Mouse (Mus musculus): Measurements from ENCODE around the gene Ccdc47. TPM values are rescaled to one million over a fixed set of nuclear protein-coding genes. Genes with fewer than 3 reads are reported as not detected.
"Not testable (repeated sequence)": the region's sequence is repeated elsewhere in the genome, so short reads cannot be mapped to it uniquely, and the experiment has no call there.

The Ccdc47 gene
- polyA plus RNA-seq, 1 experiment from 2014 or later: 41.9 TPM

DNA sequence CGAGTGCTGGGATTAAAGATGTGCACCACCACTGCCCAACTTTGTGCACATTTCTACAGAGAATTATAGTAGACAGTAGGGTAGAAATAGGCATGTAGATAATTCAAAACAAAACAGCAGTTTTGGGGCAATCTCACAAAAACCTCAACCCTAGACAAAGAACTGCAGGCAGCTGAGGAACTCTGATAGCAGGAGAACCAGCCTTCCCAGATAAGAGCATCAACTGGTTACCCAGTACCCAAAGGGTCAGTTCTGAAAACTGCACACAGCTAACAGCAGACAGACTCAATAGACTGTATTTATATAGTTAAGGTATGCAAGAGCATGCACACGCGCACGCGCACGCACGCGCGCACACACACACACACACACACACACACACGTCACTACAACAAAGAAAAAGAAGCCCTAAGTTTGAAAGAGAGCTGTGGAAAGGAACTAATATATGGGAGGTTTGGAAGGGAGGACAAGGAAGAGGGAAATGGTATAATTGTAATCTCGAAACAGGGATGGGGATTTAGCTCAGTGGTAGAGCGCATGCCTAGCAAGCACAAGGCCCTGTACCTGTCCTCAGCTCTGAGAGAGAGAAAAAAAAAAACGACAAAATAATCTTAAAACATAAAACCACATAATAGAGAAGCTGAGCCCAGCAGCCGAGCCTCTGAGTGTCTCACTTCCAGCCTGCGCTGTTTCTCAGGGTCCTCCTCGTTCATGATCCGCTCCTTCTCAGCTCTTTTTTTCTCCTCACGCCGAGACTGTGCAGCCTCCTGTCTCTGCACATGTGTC, 14.6 kb downstream of the Ccdc47 start:
- Histone ChIP-seq H3K9me3 (ENCODE audit: control insufficient read depth) (no peaks in the 10 kb centered on the region), H3K27ac (ENCODE audit: low read depth, low read length) (no peak overlapping the region), H3K36me3 (ENCODE audit: control insufficient read depth, insufficient read depth) (peaks cover 59% of the 10 kb centered on the region), H3K9ac (ENCODE audit: low read depth, low read length) (no peak overlapping the region), H3K4me1 (replicated peaks; ENCODE audit: control insufficient read depth, insufficient read depth, low read length) (no peaks in the 10 kb centered on the region), H3K4me3 (ENCODE audit: low read depth, low read length) (no peak overlapping the region), H3K4me2 (replicated peaks; ENCODE audit: low read depth) (no peak overlapping the region), H3K27me3 (replicated peaks; ENCODE audit: control insufficient read depth, insufficient read depth, low read length) (no peaks in the 10 kb centered on the region)
- ATAC-seq: no peak
- no peak for TF ChIP-seq CTCF (IDR thresholded peaks at IDR 0.05; ENCODE audit: low read depth)
- WGBS: 91% methylated on average over 19 of the region's 19 CpGs

DNA sequence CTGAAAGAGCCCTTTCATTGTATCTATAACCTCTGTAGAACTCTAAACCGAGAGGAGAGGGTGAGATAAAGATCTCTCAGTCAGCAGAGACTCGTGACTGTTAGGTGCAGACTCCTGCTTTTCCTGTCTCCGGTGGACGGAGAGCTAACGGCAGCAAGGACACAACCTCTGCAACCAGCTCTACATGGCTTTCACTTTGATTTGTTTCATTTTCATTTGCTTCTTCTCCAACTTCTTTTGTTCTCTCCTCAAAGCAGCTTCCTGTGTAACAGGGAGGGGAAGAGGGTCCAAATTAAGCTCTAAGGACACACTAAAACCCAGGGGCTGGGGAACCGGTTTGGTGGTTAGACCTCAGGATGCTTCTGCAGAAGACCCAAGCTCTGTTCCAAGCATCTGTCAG, 15.4 kb downstream of the Ccdc47 start:
- TF ChIP-seq CTCF (IDR thresholded peaks at IDR 0.05; ENCODE audit: low read depth): no peak
- no peak overlapping the region for H3K27ac ChIP-seq (ENCODE audit: low read depth, low read length)
- ATAC-seq: no peak
- no peaks in the 10 kb centered on the region for H3K9me3 ChIP-seq (ENCODE audit: control insufficient read depth)
- WGBS: 59% methylated on average over 6 of the region's 6 CpGs
- peaks cover 52% of the 10 kb centered on the region for H3K36me3 ChIP-seq (ENCODE audit: control insufficient read depth, insufficient read depth)
- H3K9ac ChIP-seq (ENCODE audit: low read depth, low read length): no peak overlapping the region
- H3K4me1 ChIP-seq (replicated peaks; ENCODE audit: control insufficient read depth, insufficient read depth, low read length): no peaks in the 10 kb centered on the region
- no peak overlapping the region for H3K4me3 ChIP-seq (ENCODE audit: low read depth, low read length)
- H3K27me3 ChIP-seq (replicated peaks; ENCODE audit: control insufficient read depth, insufficient read depth, low read length): no peaks in the 10 kb centered on the region
- H3K4me2 ChIP-seq (replicated peaks; ENCODE audit: low read depth): no peak overlapping the region

DNA sequence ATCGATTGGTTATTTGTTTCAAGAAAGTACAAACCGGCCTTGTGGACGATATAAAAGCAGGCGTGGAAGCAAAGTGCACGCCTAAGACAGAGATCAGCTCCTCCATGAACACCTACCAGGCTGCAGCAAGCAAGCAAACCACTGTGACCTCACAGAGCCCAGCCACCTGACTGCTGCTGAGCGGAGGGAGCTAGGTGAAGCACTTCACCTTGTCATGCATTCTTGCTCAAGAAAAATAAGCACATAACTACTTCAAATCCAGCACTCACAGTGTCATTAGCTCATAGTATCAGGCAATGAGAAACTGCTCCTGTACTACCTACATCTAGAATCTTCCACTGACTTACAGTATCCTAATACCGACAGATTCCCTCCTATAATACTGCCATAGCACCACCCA, 16.1 kb downstream of the Ccdc47 start:
- H3K27ac ChIP-seq (ENCODE audit: low read depth, low read length); ATAC-seq; H3K4me2 ChIP-seq (replicated peaks; ENCODE audit: low read depth); H3K4me1 ChIP-seq (replicated peaks; ENCODE audit: control insufficient read depth, insufficient read depth, low read length); H3K9ac ChIP-seq (ENCODE audit: low read depth, low read length); H3K27me3 ChIP-seq (replicated peaks; ENCODE audit: control insufficient read depth, insufficient read depth, low read length); H3K4me3 ChIP-seq (ENCODE audit: low read depth, low read length); H3K9me3 ChIP-seq (ENCODE audit: control insufficient read depth): not testable (repeated sequence)
- 90% methylated on average over 7 of the region's 7 CpGs for WGBS
- H3K36me3 ChIP-seq (ENCODE audit: control insufficient read depth, insufficient read depth): peaks cover 44% of the 10 kb centered on the region

DNA sequence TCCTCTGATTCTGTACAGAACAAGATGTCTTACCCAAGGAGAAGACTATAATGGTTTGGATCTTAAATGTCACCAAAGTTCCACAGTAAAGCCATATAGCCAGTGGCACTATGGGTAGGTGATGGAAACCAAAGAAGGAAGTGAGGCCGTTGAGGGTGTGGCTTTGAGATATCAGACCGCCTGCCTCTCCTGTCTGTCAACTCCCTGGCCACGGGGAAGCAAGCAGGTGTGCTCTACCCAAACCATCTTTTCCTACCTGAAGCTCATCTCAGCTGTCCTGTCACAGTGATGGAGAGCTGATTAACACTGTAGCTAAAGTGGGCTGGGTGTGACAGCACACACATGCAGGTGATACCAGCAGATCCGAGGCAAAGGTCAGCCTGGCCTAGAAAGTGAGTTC, 17.9 kb downstream of the Ccdc47 start:
- no peak overlapping the region for H3K4me2 ChIP-seq (replicated peaks; ENCODE audit: low read depth)
- no peaks in the 10 kb centered on the region for H3K4me1 ChIP-seq (replicated peaks; ENCODE audit: control insufficient read depth, insufficient read depth, low read length)
- no peak overlapping the region for H3K9ac ChIP-seq (ENCODE audit: low read depth, low read length)
- no peak overlapping the region for H3K4me3 ChIP-seq (ENCODE audit: low read depth, low read length)
- ATAC-seq: no peak
- no peaks in the 10 kb centered on the region for H3K27me3 ChIP-seq (replicated peaks; ENCODE audit: control insufficient read depth, insufficient read depth, low read length)
- H3K27ac ChIP-seq (ENCODE audit: low read depth, low read length): no peak overlapping the region
- no peaks in the 10 kb centered on the region for H3K9me3 ChIP-seq (ENCODE audit: control insufficient read depth)
- no peak for TF ChIP-seq CTCF (IDR thresholded peaks at IDR 0.05; ENCODE audit: low read depth)
- WGBS: 51% methylated on average over 4 of the region's 4 CpGs
- peaks cover 30% of the 10 kb centered on the region for H3K36me3 ChIP-seq (ENCODE audit: control insufficient read depth, insufficient read depth)

DNA sequence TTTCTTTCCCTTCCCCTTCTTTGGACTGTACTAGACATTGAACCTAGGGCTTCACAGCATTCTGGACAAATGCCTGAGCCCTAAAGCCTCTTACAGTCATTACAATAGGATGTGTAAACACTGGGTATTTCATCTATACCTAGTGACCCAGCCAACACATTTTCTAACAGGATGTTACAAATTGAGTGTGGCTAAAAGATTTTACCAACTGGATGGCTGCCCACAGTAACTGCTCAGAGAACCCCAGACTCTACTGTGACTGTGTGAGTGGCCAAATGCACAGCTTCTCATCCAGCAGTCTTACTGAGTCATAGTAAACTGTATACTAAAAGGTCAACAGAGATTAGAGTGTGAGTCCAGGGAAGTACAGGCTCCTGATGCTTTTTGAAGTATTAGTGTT, 20.8 kb downstream of the Ccdc47 start:
- no peak for TF ChIP-seq CTCF (IDR thresholded peaks at IDR 0.05; ENCODE audit: low read depth)
- H3K4me2 ChIP-seq (replicated peaks; ENCODE audit: low read depth): no peak overlapping the region
- H3K9ac ChIP-seq (ENCODE audit: low read depth, low read length): no peak overlapping the region
- H3K27ac ChIP-seq (ENCODE audit: low read depth, low read length): no peak overlapping the region
- no peak overlapping the region for H3K4me3 ChIP-seq (ENCODE audit: low read depth, low read length)
- H3K36me3 ChIP-seq (ENCODE audit: control insufficient read depth, insufficient read depth): peaks cover 6% of the 10 kb centered on the region; the same call in 1 of the 2 replicates
- H3K27me3 ChIP-seq (replicated peaks; ENCODE audit: control insufficient read depth, insufficient read depth, low read length): no peaks in the 10 kb centered on the region
- no peaks in the 10 kb centered on the region for H3K9me3 ChIP-seq (ENCODE audit: control insufficient read depth)
- H3K4me1 ChIP-seq (replicated peaks; ENCODE audit: control insufficient read depth, insufficient read depth, low read length): peaks cover 4% of the 10 kb centered on the region; the same call in 1 of the 2 replicates
- no peak for ATAC-seq

DNA sequence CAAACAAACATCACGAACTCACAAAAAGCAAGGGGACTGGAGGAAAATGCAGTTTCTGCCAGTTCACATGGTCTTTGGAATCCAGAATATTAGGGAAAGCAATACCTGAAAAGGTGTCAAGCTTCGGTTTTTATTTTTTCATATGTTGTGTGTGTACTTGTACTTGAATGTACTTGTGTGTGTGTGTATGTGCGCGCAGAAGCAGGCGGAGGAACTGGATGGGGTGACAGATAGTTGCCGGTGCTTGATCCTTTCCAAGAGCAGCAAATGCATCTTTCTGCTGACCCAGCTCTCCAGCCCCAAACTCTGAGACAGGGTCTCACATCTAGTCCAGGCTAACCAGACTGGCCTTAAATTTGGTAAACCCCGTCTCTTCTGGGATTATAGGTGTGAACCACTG, 21.3 kb downstream of the Ccdc47 start:
- 90% methylated on average over 7 of the region's 7 CpGs for WGBS

More for the DNA sequence above, 21.3 kb downstream of the Ccdc47 start:
- H3K4me1 ChIP-seq (replicated peaks; ENCODE audit: control insufficient read depth, insufficient read depth, low read length): peaks cover 4% of the 10 kb centered on the region; the same call in 1 of the 2 replicates
- H3K9me3 ChIP-seq (ENCODE audit: control insufficient read depth): no peaks in the 10 kb centered on the region
- H3K27me3 ChIP-seq (replicated peaks; ENCODE audit: control insufficient read depth, insufficient read depth, low read length): no peaks in the 10 kb centered on the region
- ATAC-seq: no peak
- TF ChIP-seq CTCF (IDR thresholded peaks at IDR 0.05; ENCODE audit: low read depth): no peak
- H3K9ac ChIP-seq (ENCODE audit: low read depth, low read length): no peak overlapping the region
- H3K4me3 ChIP-seq (ENCODE audit: low read depth, low read length): no peak overlapping the region
- H3K4me2 ChIP-seq (replicated peaks; ENCODE audit: low read depth): no peak overlapping the region
- peaks cover 6% of the 10 kb centered on the region; the same call in 1 of the 2 replicates for H3K36me3 ChIP-seq (ENCODE audit: control insufficient read depth, insufficient read depth)
- H3K27ac ChIP-seq (ENCODE audit: low read depth, low read length): no peak overlapping the region
